Mouse (Mus musculus) E14TG2a.4 (cell line): ENCODE data around the gene Rbbp6.
A peak's percentile ranks its signal among the peaks of the same experiment; 100 is the strongest.

ENCODE experiments used
- H3K27me3 ChIP-seq: 2 replicates; pipeline ENCODE4 v1.6.1; 2014; ENCODE audit warnings: low read length, control low read depth; ENCODE audit not compliant: insufficient read depth
- H3K36me3 ChIP-seq: 2 replicates; pipeline ENCODE4 v1.6.1; 2014; ENCODE audit warnings: low read length, control low read depth; ENCODE audit not compliant: insufficient read depth
- H3K4me1 ChIP-seq: replicated peaks from 2 replicates; pipeline ENCODE4 v1.6.1; 2014; ENCODE audit warnings: low read depth, low read length, control low read depth
- H3K4me3 ChIP-seq: replicated peaks from 2 replicates; pipeline ENCODE4 v1.5.1; 2014; ENCODE audit warnings: mild to moderate bottlenecking, low read length
- H3K9me3 ChIP-seq: 2 replicates; pipeline ENCODE4 v1.6.1; 2014; ENCODE audit warnings: low read length, control low read depth
- CTCF ChIP-seq: conservative IDR thresholded peaks from 2 replicates; pipeline ENCODE4 v1.5.1; 2014; ENCODE audit warnings: low read length
- NANOG ChIP-seq: IDR thresholded peaks from 2 replicates; pipeline ENCODE4 v1.6.1; 2014; ENCODE audit warnings: borderline replicate concordance, low read length, mixed read lengths
- POU5F1 ChIP-seq: IDR thresholded peaks from 2 replicates; pipeline ENCODE4 v1.6.1; 2014; ENCODE audit warnings: low read length, borderline replicate concordance

Gene Rbbp6

GRCm38 (mm10) chr7:122955226-122955955 lies 10.1 kb upstream of the Rbbp6 start:
- H3K36me3 ChIP-seq, result no peaks in the 10 kb centered on the region
- no peaks in the 10 kb centered on the region for H3K27me3 ChIP-seq
- no peaks in the 10 kb centered on the region for H3K9me3 ChIP-seq
- no peak for TF ChIP-seq POU5F1
- no peak for TF ChIP-seq CTCF
- no peak for TF ChIP-seq NANOG
- no peak overlapping the region for H3K4me3 ChIP-seq
- peaks cover 5% of the 10 kb centered on the region; the same call in 1 of the 2 replicates for H3K4me1 ChIP-seq

- H3K36me3 ChIP-seq, result peaks cover 20% of the 10 kb centered on the region
- H3K4me1 ChIP-seq, result peaks cover 31% of the 10 kb centered on the region
- TF ChIP-seq NANOG, result no peak
- no peak for TF ChIP-seq POU5F1
- no peak for TF ChIP-seq CTCF
- H3K27me3 ChIP-seq, result no peaks in the 10 kb centered on the region
- no peaks in the 10 kb centered on the region for H3K9me3 ChIP-seq
- peak overlapping the region; percentile 93 for H3K4me3 ChIP-seq
Observed at GRCm38 (mm10) chr7:122968751-122969150, 3.3 kb downstream of the Rbbp6 start.

GRCm38 (mm10) chr7:122969231-122970032 lies 3.9 kb downstream of the Rbbp6 start:
- Histone ChIP-seq H3K9me3 (no peaks in the 10 kb centered on the region), H3K27me3 (no peaks in the 10 kb centered on the region), H3K4me1 (peaks cover 35% of the 10 kb centered on the region), H3K36me3 (peaks cover 25% of the 10 kb centered on the region), H3K4me3 (peak overlapping the region; percentile 93)
- TF ChIP-seq POU5F1 (no peak), CTCF (no peak), NANOG (no peak)

GRCm38 (mm10) chr7:122970119-122970781 lies 4.8 kb downstream of the Rbbp6 start:
- no peak for TF ChIP-seq POU5F1
- TF ChIP-seq NANOG, result no peak
- TF ChIP-seq CTCF, result no peak
- Histone ChIP-seq H3K4me3 (peak overlapping the region; percentile 93), H3K27me3 (no peaks in the 10 kb centered on the region), H3K36me3 (peaks cover 33% of the 10 kb centered on the region), H3K9me3 (no peaks in the 10 kb centered on the region), H3K4me1 (peaks cover 35% of the 10 kb centered on the region)

GRCm38 (mm10) chr7:122970864-122971420 lies 5.5 kb downstream of the Rbbp6 start:
- Histone ChIP-seq H3K27me3 (no peaks in the 10 kb centered on the region), H3K9me3 (no peaks in the 10 kb centered on the region), H3K4me3 (peak overlapping the region; percentile 93), H3K36me3 (peaks cover 40% of the 10 kb centered on the region), H3K4me1 (peaks cover 35% of the 10 kb centered on the region)
- TF ChIP-seq POU5F1 (no peak), NANOG (no peak), CTCF (no peak)

GRCm38 (mm10) chr7:122972006-122972689 lies 6.7 kb downstream of the Rbbp6 start:
- peaks cover 35% of the 10 kb centered on the region for H3K4me1 ChIP-seq
- peaks cover 52% of the 10 kb centered on the region for H3K36me3 ChIP-seq
- H3K27me3 ChIP-seq, result no peaks in the 10 kb centered on the region
- peak overlapping the region; percentile 93 for H3K4me3 ChIP-seq
- no peaks in the 10 kb centered on the region for H3K9me3 ChIP-seq
- no peak for TF ChIP-seq POU5F1
- no peak for TF ChIP-seq CTCF
- TF ChIP-seq NANOG, result no peak

GRCm38 (mm10) chr7:122979514-122979913 lies 14.0 kb downstream of the Rbbp6 start:
- Histone ChIP-seq H3K27me3 (no peaks in the 10 kb centered on the region), H3K4me3 (no peak overlapping the region), H3K9me3 (no peaks in the 10 kb centered on the region), H3K36me3 (peaks cover 79% of the 10 kb centered on the region), H3K4me1 (peaks cover 5% of the 10 kb centered on the region)
- no peak for TF ChIP-seq POU5F1
- no peak for TF ChIP-seq NANOG
- TF ChIP-seq CTCF, result no peak
